Comparison of ENCODE assay signal across 18 mouse cellular contexts in the genomic region with DNA sequence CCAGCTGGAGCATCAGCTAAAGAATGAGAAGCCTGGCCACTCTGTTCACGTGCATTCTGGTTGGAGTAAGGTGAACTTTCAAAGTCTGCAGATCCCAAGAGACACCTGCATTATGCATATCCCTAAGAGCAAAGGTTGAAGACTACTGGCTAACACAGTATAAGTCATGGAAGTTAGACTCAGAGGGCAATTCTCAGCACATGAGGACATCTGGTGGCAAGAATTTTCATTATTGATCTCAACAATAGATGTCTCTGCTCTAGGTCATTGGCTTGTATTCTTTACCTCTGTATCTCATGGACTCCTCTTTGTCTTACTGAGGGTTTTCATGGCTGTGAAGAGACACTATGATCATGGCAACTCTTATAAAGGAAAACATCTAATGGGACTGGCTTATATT.
A peak's percentile ranks its signal among the peaks of the same experiment; 100 is the strongest.
DNase-seq lines count a peak whose midpoint lies in the region; ATAC-seq and TF ChIP-seq lines count a peak whose summit lies in the region.
"Had no signal": no experiment of that assay in that cellular context is flagged by ENCODE, and none has a peak within 500 bp of the region (broad histone marks: within the 10 kb centered on the region; RNA-seq: fewer than 3 reads in every experiment).

No protein-coding gene starts in this region.

- no peaks in the 10 kb centered on the region for H3K27me3 ChIP-seq in intestine, embryonic 16.5 days (replicated peaks; ENCODE audit: control insufficient read depth, insufficient read depth, low read length)
- no peaks in the 10 kb centered on the region for H3K27me3 ChIP-seq in intestine, embryonic 15.5 days (replicated peaks)
- no peaks in the 10 kb centered on the region for H3K27me3 ChIP-seq in stomach, postnatal 0 days (ENCODE audit: control insufficient read depth, insufficient read depth, low read length)
- no peaks in the 10 kb centered on the region for H3K27me3 ChIP-seq in cerebellum, adult 2 months (ENCODE audit: control insufficient read depth, insufficient read depth, low read length)
- H3K27me3 ChIP-seq: lung, embryonic 15.5 days; midbrain, embryonic 13.5 days; stomach, embryonic 15.5 days had no signal

- ATAC-seq in intestine, embryonic 16.5 days, result 0 out of 2 replicates have a peak, but pooled peaks have one; percentile 38
- ATAC-seq in intestine, embryonic 15.5 days, result no peak
- ATAC-seq in stomach, postnatal 0 days (ENCODE audit: low FRiP score, low TSS enrichment), result no peak
- ATAC-seq: inflammation-experienced regulatory T-cells, adult 6 months; midbrain, embryonic 13.5 days had no signal

- DNase-seq in left cerebral cortex, adult 2 months (ENCODE audit: extremely low spot score in 1 of 2, low spot score in 2 of 2), result no peak
- DNase-seq in left cerebral cortex, postnatal 36 days (ENCODE audit: low spot score in 2 of 2), result no peak
- DNase-seq in retina, embryonic 14.5 days (ENCODE audit: low spot score), result peak; percentile 13
- DNase-seq in retina, postnatal 1 day, result no peak
- DNase-seq in stomach, postnatal 0 days (ENCODE audit: low spot score), result no peak
- no peak for DNase-seq in cerebellum, adult 2 months
- DNase-seq: adrenal gland, postnatal 25 days; cerebellum, adult 11-12 months; layer of hippocampus, postnatal 36 days; thymus, adult 2 months had no signal

- H3K36me3 ChIP-seq in intestine, embryonic 16.5 days (ENCODE audit: control insufficient read depth, insufficient read depth, low read length), result no peaks in the 10 kb centered on the region
- no peaks in the 10 kb centered on the region for H3K36me3 ChIP-seq in intestine, embryonic 15.5 days
- no peaks in the 10 kb centered on the region for H3K36me3 ChIP-seq in stomach, postnatal 0 days (ENCODE audit: control insufficient read depth, insufficient read depth, low read length)
- H3K36me3 ChIP-seq: limb, embryonic 15.5 days; lung, embryonic 15.5 days; midbrain, embryonic 13.5 days; stomach, embryonic 15.5 days had no signal

- TF ChIP-seq POLR2A in cerebellum, adult 2 months (IDR thresholded peaks at IDR 0.05; ENCODE audit: borderline replicate concordance, insufficient read depth, low read length), result no peak

- intact Hi-C loops in left cerebral cortex, adult 2 months (cut with DNase I), result no loop called here
- intact Hi-C loops in left cerebral cortex, postnatal 36 days (cut with DNase I), result no loop called here

- H3K4me2 ChIP-seq in intestine, embryonic 16.5 days (ENCODE audit: low read depth, low read length), result no peak overlapping the region
- H3K4me2 ChIP-seq in intestine, embryonic 15.5 days (replicated peaks), result no peak overlapping the region
- H3K4me2 ChIP-seq in stomach, postnatal 0 days (replicated peaks; ENCODE audit: low read depth), result no peak overlapping the region
- H3K4me2 ChIP-seq: limb, embryonic 15.5 days; lung, embryonic 15.5 days; midbrain, embryonic 13.5 days; stomach, embryonic 15.5 days had no signal

- H3K4me1 ChIP-seq in intestine, embryonic 16.5 days (ENCODE audit: control insufficient read depth, insufficient read depth, low read length), result no peaks in the 10 kb centered on the region
- H3K4me1 ChIP-seq in intestine, embryonic 15.5 days (replicated peaks), result no peaks in the 10 kb centered on the region
- H3K4me1 ChIP-seq in stomach, postnatal 0 days (replicated peaks; ENCODE audit: control insufficient read depth, insufficient read depth), result no peaks in the 10 kb centered on the region
- no peaks in the 10 kb centered on the region for H3K4me1 ChIP-seq in cerebellum, adult 2 months (ENCODE audit: control insufficient read depth, insufficient read depth, low read length)
- H3K4me1 ChIP-seq: limb, embryonic 15.5 days; lung, embryonic 15.5 days; midbrain, embryonic 13.5 days; stomach, embryonic 15.5 days had no signal

- no peak for TF ChIP-seq EP300 in stomach, postnatal 0 days (optimal IDR thresholded peaks at IDR 0.05)

- no peak overlapping the region for H3K4me3 ChIP-seq in intestine, embryonic 16.5 days (ENCODE audit: low read length)
- H3K4me3 ChIP-seq in intestine, embryonic 15.5 days (replicated peaks), result no peak overlapping the region
- H3K4me3 ChIP-seq in left cerebral cortex, adult 2 months, result no peak overlapping the region
- no peak overlapping the region for H3K4me3 ChIP-seq in stomach, postnatal 0 days (ENCODE audit: low read depth, low read length)
- no peak overlapping the region for H3K4me3 ChIP-seq in cerebellum, adult 2 months (replicated peaks; ENCODE audit: insufficient read depth, low read depth, low read length)
- H3K4me3 ChIP-seq: limb, embryonic 15.5 days; lung, embryonic 15.5 days; midbrain, embryonic 13.5 days; myocyte; stomach, embryonic 15.5 days had no signal

- TF ChIP-seq CTCF in left cerebral cortex, adult 2 months (IDR thresholded peaks at IDR 0.05), result peak; percentile 32
- peak; percentile 57 for TF ChIP-seq CTCF in stomach, postnatal 0 days (IDR thresholded peaks at IDR 0.05; ENCODE audit: low read depth)
- TF ChIP-seq CTCF in cerebellum, adult 2 months (IDR thresholded peaks at IDR 0.05; ENCODE audit: borderline replicate concordance, insufficient read depth, low read depth, low read length), result no peak

- 67% methylated on average over 1 of the region's 1 CpGs for WGBS in intestine, embryonic 16.5 days
- 59% methylated on average over 1 of the region's 1 CpGs for WGBS in intestine, embryonic 15.5 days
- WGBS in stomach, postnatal 0 days, result 50% methylated on average over 1 of the region's 1 CpGs
- WGBS in cerebellum, adult 2 months, result 74% methylated on average over 1 of the region's 1 CpGs

- no peak overlapping the region for H3K9ac ChIP-seq in intestine, embryonic 16.5 days (ENCODE audit: low read depth, low read length)
- H3K9ac ChIP-seq in intestine, embryonic 15.5 days, result no peak overlapping the region
- H3K9ac ChIP-seq in stomach, postnatal 0 days (ENCODE audit: low read length), result no peak overlapping the region
- H3K9ac ChIP-seq: limb, embryonic 15.5 days; lung, embryonic 15.5 days; midbrain, embryonic 13.5 days; stomach, embryonic 15.5 days had no signal

- H3K27ac ChIP-seq in intestine, embryonic 16.5 days (ENCODE audit: low read length), result no peak overlapping the region
- H3K27ac ChIP-seq in intestine, embryonic 15.5 days, result no peak overlapping the region
- no peak overlapping the region for H3K27ac ChIP-seq in left cerebral cortex, adult 2 months
- no peak overlapping the region for H3K27ac ChIP-seq in stomach, postnatal 0 days (replicated peaks)
- no peak overlapping the region for H3K27ac ChIP-seq in cerebellum, adult 2 months (ENCODE audit: insufficient read depth, low read length)
- H3K27ac ChIP-seq: limb, embryonic 15.5 days; lung, embryonic 15.5 days; midbrain, embryonic 13.5 days; stomach, embryonic 15.5 days had no signal

- H3K9me3 ChIP-seq in intestine, embryonic 16.5 days (ENCODE audit: control insufficient read depth, low read length), result no peaks in the 10 kb centered on the region
- no peaks in the 10 kb centered on the region for H3K9me3 ChIP-seq in intestine, embryonic 15.5 days
- no peaks in the 10 kb centered on the region for H3K9me3 ChIP-seq in stomach, postnatal 0 days (ENCODE audit: control insufficient read depth, low read length)
- H3K9me3 ChIP-seq: limb, embryonic 15.5 days; lung, embryonic 15.5 days; midbrain, embryonic 13.5 days; stomach, embryonic 15.5 days had no signal
